Mouse (Mus musculus) lung, embryonic 14.5 days (tissue): ENCODE measurements around the gene Lars2. TPM values are rescaled to one million over a fixed set of nuclear protein-coding genes. Genes with fewer than 3 reads are reported as not detected.
A peak's percentile ranks its signal among the peaks of the same experiment; 100 is the strongest.
"Not testable (repeated sequence)": the region's sequence is repeated elsewhere in the genome, so short reads cannot be mapped to it uniquely, and the experiment has no call there.

ENCODE experiments used
- ATAC-seq: fragments of 200-750 bp; cut with Nextera tagmentation; 2 replicates; pipeline ENCODE4 v1.8.0; 2017; ENCODE audit warnings: mild to moderate bottlenecking, moderate TSS enrichment, moderate library complexity; ENCODE audit not compliant: insufficient read depth
- DNase-seq: peaks from one replicate; pipeline ENCODE4 v3.0.0-alpha.2; 2015
- H3K27ac ChIP-seq: fragments of 300-500 bp; sonication (generic); 2 replicates; pipeline ENCODE4 v1.5.1; 2014; ENCODE audit warnings: low read depth, mild to moderate bottlenecking, moderate library complexity
- H3K27me3 ChIP-seq: fragments of 300-500 bp; sonication (generic); 2 replicates; pipeline ENCODE4 v1.6.1; 2014; ENCODE audit warnings: low read length, control low read depth; ENCODE audit not compliant: insufficient read depth
- H3K36me3 ChIP-seq: fragments of 300-500 bp; sonication (generic); 2 replicates; pipeline ENCODE4 v1.6.1; 2014; ENCODE audit warnings: control low read depth; ENCODE audit not compliant: insufficient read depth
- H3K4me1 ChIP-seq: fragments of 300-500 bp; sonication (generic); 2 replicates; pipeline ENCODE4 v1.6.1; 2014; ENCODE audit warnings: antibody characterized with exemption, control low read depth; ENCODE audit not compliant: insufficient read depth
- H3K4me2 ChIP-seq: fragments of 300-500 bp; sonication (generic); 2 replicates; pipeline ENCODE4 v1.6.1; 2014; ENCODE audit warnings: mild to moderate bottlenecking
- H3K4me3 ChIP-seq: fragments of 300-500 bp; sonication (generic); 2 replicates; pipeline ENCODE4 v1.5.1; 2014; ENCODE audit warnings: low read depth, low read length
- H3K9ac ChIP-seq: fragments of 300-500 bp; sonication (generic); 2 replicates; pipeline ENCODE4 v1.6.1; 2014
- H3K9me3 ChIP-seq: fragments of 300-500 bp; sonication (generic); 2 replicates; pipeline ENCODE4 v1.6.1; 2016; ENCODE audit warnings: low read depth, low read length, control low read depth
- CTCF ChIP-seq: IDR thresholded peaks from 2 replicates; pipeline ENCODE4 v1.5.1; 2016; ENCODE audit warnings: antibody characterized with exemption, low read depth
- WGBS: fragments of 180-500 bp; shearing (Covaris S2); extraction: QIAGEN DNeasy Blood & Tissue Kit; methylation state at CpG from one replicate; pipeline ENCODE4 v1.1.7; 2014; 5-methylcytosine and 5-hydroxymethylcytosine counted together
- polyA plus RNA-seq: library from polyadenylated mRNA; unstranded; fragments of >200 nt; fragmentation: Nextera tagmentation; extraction: Ambion mirVana; gene quantifications from 2 replicates; pipeline ENCODE4 v1.2.1, GENCODE M21; 2014

Lars2 gene
- polyA plus RNA-seq, result 1,263 and 1,357 TPM in 2 replicates

DNA sequence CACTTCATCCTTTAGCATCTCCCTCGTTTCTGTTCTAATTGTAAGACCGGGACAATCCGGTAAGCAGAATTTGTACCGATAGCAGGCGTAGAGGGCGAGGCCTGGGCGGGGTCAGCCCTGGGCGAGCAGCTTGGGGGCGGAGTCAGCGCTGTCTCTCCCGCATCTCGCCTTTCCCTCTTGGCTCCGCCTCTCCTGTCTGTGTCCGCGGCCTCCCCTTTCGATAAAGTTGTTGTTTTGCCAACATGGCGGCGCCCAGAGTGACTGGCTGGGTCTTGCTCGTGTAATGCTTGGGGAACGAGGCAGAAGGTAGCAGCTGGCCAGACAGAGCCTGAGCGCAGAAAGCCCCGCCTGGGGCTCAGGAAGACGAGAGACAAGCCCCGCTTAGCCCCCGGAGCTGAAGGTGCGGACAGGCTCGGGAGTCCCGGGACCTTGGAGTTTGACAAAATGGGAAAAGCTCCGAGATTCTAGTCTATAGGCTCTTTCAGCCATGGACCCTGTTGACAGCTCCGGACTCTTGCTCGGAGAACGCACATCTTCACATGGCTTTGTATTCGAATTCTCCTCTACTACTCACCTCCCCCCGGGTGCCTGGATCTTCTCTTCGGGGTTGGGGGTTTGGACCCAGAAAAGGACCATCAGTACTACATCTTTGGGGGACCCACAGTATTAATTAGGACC is at the start of gene Lars2:
Lars2 (plus strand) TSS at position 220 of the 678 bp plus-strand sequence.
- Histone ChIP-seq H3K36me3 (peaks cover 2% of the 10 kb centered on the region; the same call in 1 of the 2 replicates), H3K4me2 (peak within 1 kb of the TSS; percentile 82), H3K4me3 (peak within 1 kb of the TSS; percentile 76), H3K9me3 (no peaks in the 10 kb centered on the region), H3K27me3 (no peaks in the 10 kb centered on the region), H3K9ac (peak within 1 kb of the TSS; percentile 60), H3K27ac (peak within 1 kb of the TSS; percentile 76), H3K4me1 (0 out of 2 replicates have a peak, but pooled peaks cover 3% of the 10 kb centered on the region)
- TF ChIP-seq CTCF, result no peak
- DNase-seq, result peak; percentile 97
- peak; percentile 97 for ATAC-seq
- WGBS, result under 1% methylated on average over 35 of the region's 35 CpGs

DNA sequence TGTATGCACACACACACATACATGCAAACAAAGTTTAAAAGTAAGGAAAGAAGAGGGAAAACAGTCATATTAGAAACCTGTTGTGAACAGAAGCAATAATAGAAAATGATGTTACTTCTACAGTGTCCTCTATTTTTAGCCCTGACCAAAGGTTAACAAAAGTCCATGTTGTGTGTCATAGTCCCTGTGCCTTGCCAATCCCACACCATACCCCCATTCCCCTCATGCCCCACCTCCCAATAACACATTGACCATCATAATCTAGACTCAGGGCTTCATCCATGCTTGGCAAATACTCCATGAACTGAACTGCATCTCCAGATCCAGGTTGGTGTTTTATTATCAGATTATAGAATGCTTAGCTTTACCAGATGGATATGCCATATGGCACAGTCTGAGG is 40.6 kb upstream of the Lars2 start:
- no peak for TF ChIP-seq CTCF
- H3K4me3 ChIP-seq, result no peak overlapping the region
- no peak overlapping the region for H3K4me2 ChIP-seq
- H3K36me3 ChIP-seq, result no peaks in the 10 kb centered on the region
- no peaks in the 10 kb centered on the region for H3K4me1 ChIP-seq
- no peaks in the 10 kb centered on the region for H3K27me3 ChIP-seq
- no peak overlapping the region for H3K27ac ChIP-seq
- no peak overlapping the region for H3K9ac ChIP-seq
- no peaks in the 10 kb centered on the region for H3K9me3 ChIP-seq
- no peak for DNase-seq
- no peak for ATAC-seq

DNA sequence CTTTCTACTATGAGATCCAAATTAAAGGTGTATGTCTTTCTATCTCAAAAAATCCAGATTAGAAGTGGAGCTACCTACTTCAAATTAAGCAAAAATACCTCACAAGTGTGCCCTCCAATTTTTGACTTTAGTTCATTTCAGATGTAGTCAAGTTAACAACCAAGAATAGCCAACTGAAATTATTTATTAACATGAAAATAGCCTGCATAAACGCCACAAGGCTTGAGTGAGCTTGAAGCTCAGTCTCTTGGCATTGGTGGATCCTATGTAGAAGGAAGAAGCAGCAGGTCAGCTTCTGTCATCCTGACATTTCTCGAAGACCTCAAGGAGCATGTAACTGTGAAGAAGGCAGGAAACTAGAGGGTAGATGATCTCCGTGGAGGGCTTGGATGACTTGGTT is 38.4 kb upstream of the Lars2 start:
- Histone ChIP-seq H3K36me3 (no peaks in the 10 kb centered on the region), H3K9me3 (no peaks in the 10 kb centered on the region), H3K27ac (no peak overlapping the region), H3K4me3 (no peak overlapping the region), H3K27me3 (no peaks in the 10 kb centered on the region), H3K4me1 (no peaks in the 10 kb centered on the region), H3K9ac (no peak overlapping the region), H3K4me2 (no peak overlapping the region)
- no peak for ATAC-seq
- WGBS, result 78% methylated on average over 3 of the region's 3 CpGs
- no peak for TF ChIP-seq CTCF
- no peak for DNase-seq

DNA sequence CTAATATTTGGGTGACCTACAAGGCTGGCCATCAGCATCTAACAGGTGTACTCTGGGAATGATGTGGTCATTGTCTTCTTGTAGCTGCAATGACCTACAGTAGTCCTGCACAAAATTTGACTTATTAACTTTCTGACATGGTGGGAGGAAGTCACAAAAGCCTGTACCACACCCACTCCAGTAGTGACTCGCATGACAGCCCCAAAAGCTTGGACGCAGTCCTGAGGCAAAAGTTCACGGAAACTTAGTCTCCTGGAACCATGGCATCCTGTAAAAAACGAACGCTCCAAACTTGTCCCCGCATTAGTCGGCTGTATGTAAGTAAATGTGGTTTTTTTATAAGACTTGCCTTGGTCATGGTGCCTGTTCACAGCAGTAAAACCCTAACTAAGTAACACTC is 36.9 kb upstream of the Lars2 start:
- Histone ChIP-seq H3K27ac (no peak overlapping the region), H3K4me1 (no peaks in the 10 kb centered on the region), H3K4me2 (no peak overlapping the region), H3K4me3 (no peak overlapping the region), H3K9me3 (no peaks in the 10 kb centered on the region), H3K36me3 (no peaks in the 10 kb centered on the region), H3K27me3 (no peaks in the 10 kb centered on the region), H3K9ac (no peak overlapping the region)
- TF ChIP-seq CTCF, result no peak
- no peak for DNase-seq
- no peak for ATAC-seq
- 90% methylated on average over 7 of the region's 7 CpGs for WGBS

DNA sequence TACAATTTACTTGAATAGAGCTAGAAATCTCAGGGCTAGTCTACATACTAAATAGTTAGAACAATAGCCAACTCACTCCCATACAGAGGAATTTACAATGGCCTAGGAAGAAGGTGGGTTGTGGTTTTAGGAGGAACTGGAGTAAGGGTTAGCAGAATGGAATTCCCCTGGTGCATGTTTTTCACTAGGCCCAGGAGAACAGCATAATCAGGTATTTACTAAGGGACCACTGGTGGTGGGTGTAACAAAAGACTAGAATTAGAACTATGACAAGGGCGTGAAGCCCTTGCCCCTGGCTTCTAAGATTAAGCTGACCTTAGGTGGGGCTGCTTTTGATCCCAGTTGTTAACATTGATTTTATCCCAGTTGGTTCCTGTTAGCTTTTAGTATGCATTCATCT is 36.5 kb upstream of the Lars2 start:
- 81% methylated on average over 1 of the region's 1 CpGs for WGBS
- DNase-seq, H3K4me3 ChIP-seq, ATAC-seq, H3K9ac ChIP-seq, H3K27me3 ChIP-seq, H3K4me1 ChIP-seq, H3K4me2 ChIP-seq, H3K27ac ChIP-seq, H3K9me3 ChIP-seq, H3K36me3 ChIP-seq: not testable (repeated sequence)

DNA sequence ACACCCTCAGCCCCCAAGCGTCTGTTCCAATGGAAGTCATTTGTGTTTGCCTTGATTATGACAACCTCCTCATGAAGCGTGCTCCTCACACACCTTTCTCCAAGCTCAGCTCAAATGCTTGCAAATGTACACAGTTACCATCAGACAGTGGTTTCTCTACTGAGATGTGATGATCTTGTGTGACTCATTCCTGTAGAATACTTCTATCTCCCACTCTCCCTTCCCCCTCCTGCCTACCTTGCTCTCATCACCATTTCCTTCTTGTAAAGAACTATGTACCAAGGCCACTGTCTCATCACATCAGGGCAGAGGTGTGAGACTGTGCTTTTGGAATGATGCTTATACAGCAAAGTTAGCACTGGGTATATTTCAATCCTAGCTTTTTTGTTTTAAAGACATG is 33.2 kb upstream of the Lars2 start:
- Histone ChIP-seq H3K4me3 (no peak overlapping the region), H3K36me3 (no peaks in the 10 kb centered on the region), H3K4me2 (no peak overlapping the region), H3K27ac (no peak overlapping the region), H3K9ac (no peak overlapping the region), H3K27me3 (no peaks in the 10 kb centered on the region), H3K9me3 (no peaks in the 10 kb centered on the region), H3K4me1 (no peaks in the 10 kb centered on the region)
- no peak for TF ChIP-seq CTCF
- ATAC-seq, result no peak
- WGBS, result 83% methylated on average over 2 of the region's 2 CpGs
- no peak for DNase-seq

DNA sequence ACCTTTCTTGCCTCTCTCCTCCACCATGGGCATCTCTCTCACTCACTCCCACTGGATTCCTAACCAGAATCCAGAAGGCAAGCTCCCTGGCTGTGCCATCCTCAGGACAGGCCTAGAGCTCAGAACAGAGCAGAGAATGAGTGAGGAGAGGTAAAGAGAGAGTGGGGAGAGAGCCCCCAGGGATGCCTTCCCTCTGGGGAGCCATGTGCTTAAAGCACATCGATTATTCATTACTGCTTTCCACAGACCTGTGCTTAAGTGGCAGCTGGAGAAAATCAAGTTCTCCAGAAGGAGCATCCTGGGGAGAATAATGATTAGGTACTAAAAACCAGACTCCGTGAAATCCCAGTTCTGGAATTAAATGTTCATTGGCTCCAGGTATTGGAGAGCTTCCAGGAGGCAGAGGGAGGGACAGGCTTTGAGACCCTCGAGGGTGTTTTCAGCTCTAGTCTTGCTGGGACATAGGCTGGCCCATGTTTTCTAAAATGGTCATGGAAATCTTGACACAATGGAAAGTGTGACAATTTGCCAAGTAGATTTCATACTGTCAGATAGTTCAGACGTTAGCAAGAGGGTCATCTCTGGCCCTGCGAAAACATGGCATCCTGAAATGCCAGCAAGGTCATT is 31.6 kb upstream of the Lars2 start:
- DNase-seq (no peak), ATAC-seq (no peak)
- Histone ChIP-seq H3K36me3 (no peaks in the 10 kb centered on the region), H3K9me3 (no peaks in the 10 kb centered on the region), H3K4me1 (peaks cover 3% of the 10 kb centered on the region; the same call in 1 of the 2 replicates), H3K27me3 (no peaks in the 10 kb centered on the region), H3K4me3 (no peak overlapping the region), H3K9ac (no peak overlapping the region), H3K27ac (no peak overlapping the region), H3K4me2 (no peak overlapping the region)
- WGBS, result 51% methylated on average over 5 of the region's 5 CpGs
- TF ChIP-seq CTCF, result no peak
